Mouse (Mus musculus) erythroblast, embryonic 14.5 days (primary cell): ENCODE data around the gene Fam131a.

Experiments used
- GATA1 ChIP-seq: IDR thresholded peaks from 2 replicates; pipeline ENCODE4 v1.6.1; 2012; ENCODE audit warnings: low read length, inconsistent platforms, mixed read lengths
- TAL1 ChIP-seq: IDR thresholded peaks from 3 replicates; pipeline ENCODE4 v1.6.1; 2012; ENCODE audit warnings: low read length, inconsistent platforms, mixed read lengths

DNA sequence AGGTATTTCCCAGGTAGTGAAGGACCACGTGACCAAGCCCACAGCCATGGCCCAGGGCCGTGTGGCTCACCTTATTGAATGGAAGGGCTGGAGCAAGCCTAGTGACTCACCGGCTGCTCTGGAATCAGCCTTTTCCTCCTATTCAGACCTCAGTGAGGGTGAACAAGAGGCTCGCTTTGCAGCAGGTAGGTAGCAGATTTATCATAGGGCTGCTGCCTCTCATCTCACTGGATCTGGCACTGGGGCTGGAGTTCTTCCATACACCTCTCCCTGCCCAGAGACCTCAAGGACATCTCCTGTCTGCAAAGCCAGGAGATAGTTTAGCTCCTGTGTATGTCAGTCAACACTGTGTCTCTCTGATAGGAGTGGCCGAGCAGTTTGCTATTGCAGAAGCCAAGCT is 6.2 kb downstream of the Fam131a start:
- TF ChIP-seq TAL1 = no peak
- TF ChIP-seq GATA1 = no peak
